Mouse (Mus musculus) heart, postnatal 0 days (tissue): ENCODE data around the gene Pnliprp2.

Source experiments
- CTCF ChIP-seq: IDR thresholded peaks from 2 replicates; pipeline ENCODE4 v1.5.1; 2016; ENCODE audit warnings: antibody characterized with exemption, control low read depth, low read depth
- EP300 ChIP-seq: IDR thresholded peaks from 2 replicates; pipeline ENCODE4 v1.6.1; 2016; ENCODE audit warnings: antibody characterized with exemption, low read depth

DNA sequence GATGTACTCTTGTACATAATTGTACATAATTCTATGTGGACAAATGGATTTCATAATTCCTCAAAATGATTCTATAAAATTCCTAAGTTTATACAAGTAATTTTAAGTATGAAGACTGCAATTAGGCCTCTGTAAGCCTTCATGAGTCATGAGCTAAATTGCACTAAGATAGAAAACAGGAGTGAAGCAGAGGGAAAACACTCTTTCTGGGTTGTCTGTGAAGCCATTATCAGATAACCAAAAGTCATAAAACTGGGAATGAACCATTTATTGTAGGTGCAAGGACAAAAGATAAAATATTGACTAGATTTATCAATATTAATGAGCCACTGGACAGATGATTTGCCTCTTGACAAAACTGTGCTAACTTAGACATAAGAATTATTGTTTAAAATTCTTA is 39.1 kb upstream of the Pnliprp2 start:
- TF ChIP-seq CTCF (no peak), EP300 (no peak)
